Mouse (Mus musculus) limb, embryonic 12.5 days (tissue): ENCODE measurements around the gene Sclt1. TPM values are rescaled to one million over a fixed set of nuclear protein-coding genes. Genes with fewer than 3 reads are reported as not detected.
"Not testable (repeated sequence)": the region's sequence is repeated elsewhere in the genome, so short reads cannot be mapped to it uniquely, and the experiment has no call there.

Source experiments
- ATAC-seq: fragments of 200-750 bp; cut with Nextera tagmentation; 2 replicates; pipeline ENCODE4 v1.8.0; 2017; ENCODE audit warnings: low read depth, moderate TSS enrichment; ENCODE audit not compliant: insufficient number of reproducible peaks, insufficient read depth, low FRiP score, low TSS enrichment
- H3K27ac ChIP-seq: fragments of 300-500 bp; sonication (generic); 2 replicates; pipeline ENCODE4 v1.5.1; 2016; ENCODE audit warnings: mild to moderate bottlenecking, moderate library complexity
- H3K27me3 ChIP-seq: fragments of 300-500 bp; sonication (generic); 2 replicates; pipeline ENCODE4 v1.6.1; 2016; ENCODE audit warnings: mild to moderate bottlenecking, moderate library complexity
- H3K36me3 ChIP-seq: fragments of 300-500 bp; sonication (generic); 2 replicates; pipeline ENCODE4 v1.6.1; 2016; ENCODE audit warnings: mild to moderate bottlenecking, moderate library complexity
- H3K4me1 ChIP-seq: fragments of 300-500 bp; sonication (generic); replicated peaks from 2 replicates; pipeline ENCODE4 v1.6.1; 2016
- H3K4me2 ChIP-seq: fragments of 300-500 bp; sonication (generic); 2 replicates; pipeline ENCODE4 v1.6.1; 2016; ENCODE audit warnings: mild to moderate bottlenecking, moderate library complexity
- H3K4me3 ChIP-seq: fragments of 300-500 bp; sonication (generic); replicated peaks from 2 replicates; pipeline ENCODE4 v1.5.1; 2016; ENCODE audit warnings: mild to moderate bottlenecking
- H3K9ac ChIP-seq: fragments of 300-500 bp; sonication (generic); replicated peaks from 2 replicates; pipeline ENCODE4 v1.6.1; 2016; ENCODE audit warnings: mild to moderate bottlenecking, moderate library complexity
- H3K9me3 ChIP-seq: fragments of 300-500 bp; sonication (generic); 2 replicates; pipeline ENCODE4 v1.6.1; 2016; ENCODE audit warnings: mild to moderate bottlenecking, moderate library complexity
- WGBS: fragments of 180-500 bp; shearing (Covaris S2); methylation state at CpG from one replicate; pipeline ENCODE4 v1.1.7; 2016; 5-methylcytosine and 5-hydroxymethylcytosine counted together
- polyA plus RNA-seq: library from polyadenylated mRNA; unstranded; fragments of >200 nt; fragmentation: Nextera tagmentation; extraction: Ambion mirVana; gene quantifications from 2 replicates; pipeline ENCODE4 v1.2.1, GENCODE M21; 2016

The Sclt1 gene
- polyA plus RNA-seq, result 30.1 and 33.4 TPM in 2 replicates

- under 1% methylated on average over 58 of the region's 66 CpGs for WGBS
Observed at GRCm38 (mm10) chr3:41742278-41742934, at the start of gene Sclt1, which contains the start of gene D3Ertd751e. Sclt1 (minus strand) TSS chr3:41742514. D3Ertd751e (plus strand) TSS chr3:41742611.

GRCm38 (mm10) chr3:41762091-41762490, 19.8 kb upstream of the Sclt1 start:
- Histone ChIP-seq H3K4me2 (no peak overlapping the region), H3K4me1 (no peaks in the 10 kb centered on the region), H3K9me3 (no peaks in the 10 kb centered on the region), H3K27ac (no peak overlapping the region), H3K27me3 (no peaks in the 10 kb centered on the region), H3K9ac (no peak overlapping the region), H3K36me3 (peaks cover under 1% of the 10 kb centered on the region; the same call in 1 of the 2 replicates), H3K4me3 (no peak overlapping the region)
- ATAC-seq, result no peak
- 88% methylated on average over 3 of the region's 3 CpGs for WGBS

More at GRCm38 (mm10) chr3:41742278-41742934, at the start of gene Sclt1, which contains the start of gene D3Ertd751e:
- H3K36me3 ChIP-seq, result no peaks in the 10 kb centered on the region
- peak; percentile 99 for ATAC-seq
- peak within 1 kb of the TSS; percentile 80 for H3K4me3 ChIP-seq
- H3K4me2 ChIP-seq, result peak within 1 kb of the TSS; percentile 70
- no peaks in the 10 kb centered on the region for H3K9me3 ChIP-seq
- H3K27me3 ChIP-seq, result no peaks in the 10 kb centered on the region
- H3K4me1 ChIP-seq, result peaks cover 16% of the 10 kb centered on the region
- peak within 1 kb of the TSS; percentile 97 for H3K27ac ChIP-seq
- H3K9ac ChIP-seq, result peak within 1 kb of the TSS; percentile 88

GRCm38 (mm10) chr3:41754556-41754955, 12.2 kb upstream of the Sclt1 start:
- H3K4me2 ChIP-seq, result no peak overlapping the region
- H3K27ac ChIP-seq, result no peak overlapping the region
- H3K4me1 ChIP-seq, result no peaks in the 10 kb centered on the region
- no peaks in the 10 kb centered on the region for H3K9me3 ChIP-seq
- no peak overlapping the region for H3K9ac ChIP-seq
- no peaks in the 10 kb centered on the region for H3K27me3 ChIP-seq
- H3K36me3 ChIP-seq, result peaks cover 4% of the 10 kb centered on the region; the same call in 1 of the 2 replicates
- ATAC-seq, result no peak
- H3K4me3 ChIP-seq, result no peak overlapping the region
- WGBS, result 85% methylated on average over 2 of the region's 2 CpGs

GRCm38 (mm10) chr3:41743436-41743835, 1.1 kb upstream of the Sclt1 start:
- Histone ChIP-seq H3K9ac (no peak overlapping the region), H3K27me3 (no peaks in the 10 kb centered on the region), H3K36me3 (no peaks in the 10 kb centered on the region), H3K4me3 (no peak overlapping the region), H3K4me1 (peaks cover 16% of the 10 kb centered on the region), H3K4me2 (peak overlapping the region; percentile 59), H3K27ac (no peak overlapping the region), H3K9me3 (no peaks in the 10 kb centered on the region)
- 46% methylated on average over 6 of the region's 6 CpGs for whole genome bisulfite sequencing
- no peak for ATAC-seq

GRCm38 (mm10) chr3:41741601-41742277, 575 bp downstream of the Sclt1 start:
- H3K27ac ChIP-seq, result peak overlapping the region; percentile 97
- H3K4me3 ChIP-seq, result peak overlapping the region; percentile 80
- H3K36me3 ChIP-seq, result no peaks in the 10 kb centered on the region
- no peaks in the 10 kb centered on the region for H3K27me3 ChIP-seq
- peak overlapping the region; percentile 88 for H3K9ac ChIP-seq
- under 1% methylated on average over 39 of the region's 39 CpGs for WGBS
- peaks cover 16% of the 10 kb centered on the region for H3K4me1 ChIP-seq
- ATAC-seq, result no peak; the same call in 1 of the 2 replicates
- H3K4me2 ChIP-seq, result peak overlapping the region; percentile 70
- H3K9me3 ChIP-seq, result no peaks in the 10 kb centered on the region

GRCm38 (mm10) chr3:41695681-41696080, 46.6 kb downstream of the Sclt1 start:
- H3K4me3 ChIP-seq, result no peak overlapping the region
- H3K9ac ChIP-seq, result no peak overlapping the region
- H3K9me3 ChIP-seq, result 0 out of 2 replicates have a peak, but pooled peaks cover 4% of the 10 kb centered on the region
- no peak for ATAC-seq
- no peaks in the 10 kb centered on the region for H3K4me1 ChIP-seq
- no peak overlapping the region for H3K4me2 ChIP-seq
- no peak overlapping the region for H3K27ac ChIP-seq
- no peaks in the 10 kb centered on the region for H3K27me3 ChIP-seq
- peaks cover 18% of the 10 kb centered on the region; the same call in 1 of the 2 replicates for H3K36me3 ChIP-seq
- WGBS, result 72% methylated on average over 1 of the region's 1 CpGs

- Histone ChIP-seq H3K27me3 (no peaks in the 10 kb centered on the region), H3K4me2 (no peak overlapping the region), H3K36me3 (peaks cover 7% of the 10 kb centered on the region; the same call in 1 of the 2 replicates), H3K4me3 (no peak overlapping the region), H3K9ac (no peak overlapping the region), H3K9me3 (0 out of 2 replicates have a peak, but pooled peaks cover 4% of the 10 kb centered on the region), H3K27ac (no peak overlapping the region), H3K4me1 (no peaks in the 10 kb centered on the region)
- WGBS, result 91% methylated on average over 4 of the region's 4 CpGs
- no peak for ATAC-seq
Observed at GRCm38 (mm10) chr3:41692440-41693142, 49.7 kb downstream of the Sclt1 start.

GRCm38 (mm10) chr3:41690114-41690640, 52.1 kb downstream of the Sclt1 start:
- not testable (repeated sequence) for H3K9ac ChIP-seq, H3K27me3 ChIP-seq, ATAC-seq, H3K27ac ChIP-seq, H3K9me3 ChIP-seq, H3K4me2 ChIP-seq, H3K4me1 ChIP-seq, H3K36me3 ChIP-seq, H3K4me3 ChIP-seq
- 86% methylated on average over 13 of the region's 13 CpGs for WGBS

- Histone ChIP-seq H3K27me3 (no peaks in the 10 kb centered on the region), H3K4me3 (no peak overlapping the region), H3K9ac (no peak overlapping the region), H3K27ac (no peak overlapping the region), H3K9me3 (no peaks in the 10 kb centered on the region), H3K4me2 (no peak overlapping the region), H3K36me3 (peaks cover 8% of the 10 kb centered on the region), H3K4me1 (no peaks in the 10 kb centered on the region)
- no peak for ATAC-seq
- 85% methylated on average over 2 of the region's 2 CpGs for WGBS
Observed at GRCm38 (mm10) chr3:41686396-41686795, 55.9 kb downstream of the Sclt1 start.

- Histone ChIP-seq H3K9me3 (no peaks in the 10 kb centered on the region), H3K9ac (no peak overlapping the region), H3K4me3 (no peak overlapping the region), H3K4me1 (no peaks in the 10 kb centered on the region), H3K27me3 (no peaks in the 10 kb centered on the region), H3K4me2 (no peak overlapping the region), H3K27ac (no peak overlapping the region), H3K36me3 (peaks cover 17% of the 10 kb centered on the region)
- WGBS, result 89% methylated on average over 4 of the region's 4 CpGs
- ATAC-seq, result no peak
Observed at GRCm38 (mm10) chr3:41682084-41682483, 60.2 kb downstream of the Sclt1 start.

- no peak for ATAC-seq
- H3K27me3 ChIP-seq, result no peaks in the 10 kb centered on the region
- H3K9me3 ChIP-seq, result 0 out of 2 replicates have a peak, but pooled peaks cover 4% of the 10 kb centered on the region
- no peak overlapping the region for H3K9ac ChIP-seq
- H3K27ac ChIP-seq, result no peak overlapping the region
- no peak overlapping the region for H3K4me2 ChIP-seq
- H3K4me3 ChIP-seq, result no peak overlapping the region
- WGBS, result 87% methylated on average over 2 of the region's 2 CpGs
- peaks cover 28% of the 10 kb centered on the region for H3K36me3 ChIP-seq
- H3K4me1 ChIP-seq, result no peaks in the 10 kb centered on the region
Observed at GRCm38 (mm10) chr3:41676648-41677047, 65.7 kb downstream of the Sclt1 start.
